Mouse (Mus musculus): ENCODE data around the gene Cfap70. TPM values are rescaled to one million over a fixed set of nuclear protein-coding genes. Genes with fewer than 3 reads are reported as not detected.

The Cfap70 gene
- polyA plus RNA-seq, 1 experiment from 2014 or later = 3.7 TPM

GRCm38 (mm10) chr14:20431726-20432125 lies 20.3 kb downstream of the Cfap70 start:
- no peak overlapping the region for H3K27ac ChIP-seq (ENCODE audit: low read length)
- TF ChIP-seq EP300 (IDR thresholded peaks at IDR 0.05) = no peak
- no peak for TF ChIP-seq CTCF (IDR thresholded peaks at IDR 0.05)
- 55% methylated on average over 6 of the region's 6 CpGs for WGBS
- no peak overlapping the region for H3K4me2 ChIP-seq (replicated peaks; ENCODE audit: low read depth, low read length)
- H3K4me1 ChIP-seq (ENCODE audit: insufficient read depth, low read depth, low read length) = no peaks in the 10 kb centered on the region
- no peaks in the 10 kb centered on the region for H3K27me3 ChIP-seq (replicated peaks; ENCODE audit: insufficient read depth, low read length)
- no peaks in the 10 kb centered on the region for H3K9me3 ChIP-seq (ENCODE audit: low read length)
- no peak for DNase-seq (ENCODE audit: low spot score)
- no peak for ATAC-seq
- H3K36me3 ChIP-seq (ENCODE audit: insufficient read depth, low read length) = no peaks in the 10 kb centered on the region
- H3K9ac ChIP-seq (replicated peaks; ENCODE audit: low read depth) = no peak overlapping the region
- H3K4me3 ChIP-seq (ENCODE audit: low read depth, low read length) = no peak overlapping the region

- H3K27me3 ChIP-seq (replicated peaks; ENCODE audit: insufficient read depth, low read length) = no peaks in the 10 kb centered on the region
- WGBS = 39% methylated on average over 1 of the region's 1 CpGs
- no peaks in the 10 kb centered on the region for H3K36me3 ChIP-seq (ENCODE audit: insufficient read depth, low read length)
- no peak overlapping the region for H3K4me2 ChIP-seq (replicated peaks; ENCODE audit: low read depth, low read length)
- no peak overlapping the region for H3K4me3 ChIP-seq (ENCODE audit: low read depth, low read length)
- H3K9ac ChIP-seq (replicated peaks; ENCODE audit: low read depth) = no peak overlapping the region
- H3K4me1 ChIP-seq (ENCODE audit: insufficient read depth, low read depth, low read length) = no peaks in the 10 kb centered on the region
- DNase-seq (ENCODE audit: low spot score) (no peak), ATAC-seq (no peak)
- no peak for TF ChIP-seq EP300 (IDR thresholded peaks at IDR 0.05)
- no peak for TF ChIP-seq CTCF (IDR thresholded peaks at IDR 0.05)
- no peak overlapping the region for H3K27ac ChIP-seq (ENCODE audit: low read length)
- no peaks in the 10 kb centered on the region for H3K9me3 ChIP-seq (ENCODE audit: low read length)
Observed at GRCm38 (mm10) chr14:20429833-20430232, 22.2 kb downstream of the Cfap70 start.

DNA sequence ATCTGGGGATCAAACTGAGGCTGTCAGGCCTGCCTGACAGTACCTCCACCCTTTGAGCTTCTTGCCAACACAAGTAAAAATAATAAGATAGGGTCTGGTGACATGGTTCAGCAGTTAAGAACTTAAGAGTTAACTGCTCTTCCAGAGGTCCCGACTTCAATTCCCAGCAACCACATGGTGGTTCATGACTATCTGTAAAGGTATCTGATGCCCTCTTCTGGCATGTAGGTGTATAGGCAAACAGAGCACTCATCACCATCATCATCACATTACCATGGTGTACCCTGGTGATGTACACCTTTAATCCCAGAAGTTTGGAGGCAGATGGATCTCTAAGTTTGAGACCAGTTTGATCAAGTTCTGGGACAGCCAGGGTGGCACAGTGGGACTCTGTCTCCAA lies 23.4 kb downstream of the Cfap70 start:
- no peaks in the 10 kb centered on the region for H3K4me1 ChIP-seq (ENCODE audit: insufficient read depth, low read depth, low read length)
- DNase-seq (ENCODE audit: low spot score) = no peak
- no peak overlapping the region for H3K9ac ChIP-seq (replicated peaks; ENCODE audit: low read depth)
- no peaks in the 10 kb centered on the region for H3K27me3 ChIP-seq (replicated peaks; ENCODE audit: insufficient read depth, low read length)
- no peak overlapping the region for H3K4me2 ChIP-seq (replicated peaks; ENCODE audit: low read depth, low read length)
- no peak overlapping the region for H3K27ac ChIP-seq (ENCODE audit: low read length)
- WGBS = 23% methylated on average over 1 of the region's 1 CpGs
- no peak overlapping the region for H3K4me3 ChIP-seq (ENCODE audit: low read depth, low read length)
- no peak for ATAC-seq
- no peaks in the 10 kb centered on the region for H3K36me3 ChIP-seq (ENCODE audit: insufficient read depth, low read length)
- TF ChIP-seq EP300 (IDR thresholded peaks at IDR 0.05) (no peak), CTCF (IDR thresholded peaks at IDR 0.05) (0 out of 2 replicates have a peak, but pooled peaks have one; percentile 8)
- H3K9me3 ChIP-seq (ENCODE audit: low read length) = no peaks in the 10 kb centered on the region

DNA sequence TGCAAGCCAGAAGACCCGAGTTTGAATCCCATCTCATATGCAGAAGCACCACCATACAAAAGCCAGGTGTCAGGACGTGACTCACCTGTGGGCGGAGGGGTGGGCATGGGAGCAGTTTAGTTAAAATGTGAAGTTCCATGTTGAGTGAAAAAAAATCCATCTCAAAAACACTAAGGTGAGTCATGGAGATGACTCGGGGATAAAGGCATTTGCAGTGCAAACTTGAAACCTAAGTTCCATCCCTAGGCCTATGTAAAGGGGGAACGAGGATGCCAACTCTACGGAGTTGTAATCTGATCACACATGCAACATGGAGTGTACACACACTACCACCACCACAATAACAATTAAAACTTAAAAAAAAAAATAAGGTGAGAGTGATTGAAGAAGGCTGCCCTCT lies 29.0 kb downstream of the Cfap70 start:
- Histone ChIP-seq H3K4me1 (ENCODE audit: insufficient read depth, low read depth, low read length) (no peaks in the 10 kb centered on the region), H3K4me3 (ENCODE audit: low read depth, low read length) (no peak overlapping the region), H3K9ac (replicated peaks; ENCODE audit: low read depth) (no peak overlapping the region), H3K27ac (ENCODE audit: low read length) (no peak overlapping the region), H3K27me3 (replicated peaks; ENCODE audit: insufficient read depth, low read length) (no peaks in the 10 kb centered on the region), H3K36me3 (ENCODE audit: insufficient read depth, low read length) (no peaks in the 10 kb centered on the region), H3K4me2 (replicated peaks; ENCODE audit: low read depth, low read length) (no peak overlapping the region), H3K9me3 (ENCODE audit: low read length) (no peaks in the 10 kb centered on the region)
- TF ChIP-seq CTCF (IDR thresholded peaks at IDR 0.05) (no peak), EP300 (IDR thresholded peaks at IDR 0.05) (no peak)
- WGBS = 86% methylated on average over 6 of the region's 6 CpGs
- DNase-seq (ENCODE audit: low spot score) (no peak), ATAC-seq (no peak)

- H3K9ac ChIP-seq (replicated peaks; ENCODE audit: low read depth) = no peak overlapping the region
- ATAC-seq = no peak
- 37% methylated on average over 7 of the region's 7 CpGs for WGBS
Observed at GRCm38 (mm10) chr14:20422257-20422656, 29.8 kb downstream of the Cfap70 start.

DNA sequence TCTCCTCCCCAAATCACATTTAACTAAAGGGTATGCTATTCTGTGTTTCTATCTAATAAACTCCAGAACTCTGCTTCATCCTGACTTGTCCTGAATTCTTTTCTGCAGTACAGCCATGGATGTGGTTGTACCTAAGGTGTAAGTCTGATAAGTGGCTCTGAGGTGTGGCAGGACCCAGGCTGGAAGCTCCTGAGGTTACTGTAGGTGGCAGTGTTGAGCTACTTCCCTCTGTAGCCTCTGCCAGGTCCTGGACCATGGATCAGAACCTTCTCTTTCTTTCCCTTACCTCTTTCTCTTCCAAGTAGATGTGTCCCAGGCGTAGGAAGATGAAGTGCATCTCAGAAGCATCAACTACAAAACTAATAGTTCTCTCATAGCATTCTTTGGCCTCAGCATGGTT lies 52.0 kb downstream of the Cfap70 start:
- DNase-seq (ENCODE audit: low spot score) = peak; percentile 59

More at GRCm38 (mm10) chr14:20422257-20422656, 29.8 kb downstream of the Cfap70 start:
- TF ChIP-seq CTCF (IDR thresholded peaks at IDR 0.05) = no peak
- no peak for TF ChIP-seq EP300 (IDR thresholded peaks at IDR 0.05)
- Histone ChIP-seq H3K27ac (ENCODE audit: low read length) (no peak overlapping the region), H3K4me2 (replicated peaks; ENCODE audit: low read depth, low read length) (no peak overlapping the region), H3K9me3 (ENCODE audit: low read length) (no peaks in the 10 kb centered on the region), H3K36me3 (ENCODE audit: insufficient read depth, low read length) (no peaks in the 10 kb centered on the region), H3K4me3 (ENCODE audit: low read depth, low read length) (no peak overlapping the region), H3K4me1 (ENCODE audit: insufficient read depth, low read depth, low read length) (no peaks in the 10 kb centered on the region), H3K27me3 (replicated peaks; ENCODE audit: insufficient read depth, low read length) (no peaks in the 10 kb centered on the region)
- no peak for DNase-seq (ENCODE audit: low spot score)

DNA sequence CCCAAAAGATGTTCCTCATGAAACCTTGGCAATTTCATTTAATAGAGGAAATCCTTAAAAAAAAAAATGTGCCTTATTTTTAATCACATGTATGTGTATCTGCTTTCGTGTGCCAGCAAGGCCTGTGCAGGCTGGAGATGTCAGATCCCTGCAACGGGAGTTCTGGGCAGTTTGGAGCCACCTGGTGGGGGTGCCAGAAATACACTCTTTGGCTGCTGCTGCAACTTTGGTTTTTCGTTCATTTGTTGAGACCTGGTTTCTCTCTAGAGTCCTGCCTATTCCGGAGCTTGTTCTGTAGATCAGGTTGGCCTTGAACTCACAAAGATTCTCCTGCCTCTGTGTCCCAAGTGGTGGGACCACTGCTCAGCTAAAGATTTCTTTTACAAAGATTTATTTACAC lies 53.2 kb downstream of the Cfap70 start:
- 32% methylated on average over 4 of the region's 4 CpGs for WGBS
- Histone ChIP-seq H3K4me1 (ENCODE audit: insufficient read depth, low read depth, low read length) (no peaks in the 10 kb centered on the region), H3K27me3 (replicated peaks; ENCODE audit: insufficient read depth, low read length) (no peaks in the 10 kb centered on the region), H3K27ac (ENCODE audit: low read length) (no peak overlapping the region), H3K4me2 (replicated peaks; ENCODE audit: low read depth, low read length) (no peak overlapping the region), H3K9me3 (ENCODE audit: low read length) (no peaks in the 10 kb centered on the region), H3K4me3 (ENCODE audit: low read depth, low read length) (no peak overlapping the region), H3K36me3 (ENCODE audit: insufficient read depth, low read length) (no peaks in the 10 kb centered on the region), H3K9ac (replicated peaks; ENCODE audit: low read depth) (no peak overlapping the region)
- DNase-seq (ENCODE audit: low spot score) (no peak), ATAC-seq (no peak)
- TF ChIP-seq EP300 (IDR thresholded peaks at IDR 0.05) = no peak
- peak; percentile 49 for TF ChIP-seq CTCF (IDR thresholded peaks at IDR 0.05)

More for the DNA sequence above, 52.0 kb downstream of the Cfap70 start:
- H3K27ac ChIP-seq (ENCODE audit: low read length) = no peak overlapping the region
- WGBS = 58% methylated on average over 1 of the region's 1 CpGs
- H3K4me2 ChIP-seq (replicated peaks; ENCODE audit: low read depth, low read length) = no peak overlapping the region
- no peak overlapping the region for H3K4me3 ChIP-seq (ENCODE audit: low read depth, low read length)
- no peaks in the 10 kb centered on the region for H3K9me3 ChIP-seq (ENCODE audit: low read length)
- no peaks in the 10 kb centered on the region for H3K4me1 ChIP-seq (ENCODE audit: insufficient read depth, low read depth, low read length)
- H3K27me3 ChIP-seq (replicated peaks; ENCODE audit: insufficient read depth, low read length) = no peaks in the 10 kb centered on the region
- ATAC-seq = peak; percentile 41; the same call in 1 of the 2 replicates
- H3K9ac ChIP-seq (replicated peaks; ENCODE audit: low read depth) = no peak overlapping the region
- no peak for TF ChIP-seq EP300 (IDR thresholded peaks at IDR 0.05)
- peak; percentile 70 for TF ChIP-seq CTCF (IDR thresholded peaks at IDR 0.05)
- no peaks in the 10 kb centered on the region for H3K36me3 ChIP-seq (ENCODE audit: insufficient read depth, low read length)

All from lung, postnatal 0 days (tissue).